Mouse (Mus musculus): Measurements from ENCODE around the gene Olfr893. TPM values are rescaled to one million over a fixed set of nuclear protein-coding genes. Genes with fewer than 3 reads are reported as not detected.

The Olfr893 gene
- polyA plus RNA-seq (2021; fragmentation: Nextera tagmentation), result not detected in 2 replicates
- long read RNA-seq, experiment 1, result 0 reads
- long read RNA-seq, experiment 2, result 0 reads

DNA sequence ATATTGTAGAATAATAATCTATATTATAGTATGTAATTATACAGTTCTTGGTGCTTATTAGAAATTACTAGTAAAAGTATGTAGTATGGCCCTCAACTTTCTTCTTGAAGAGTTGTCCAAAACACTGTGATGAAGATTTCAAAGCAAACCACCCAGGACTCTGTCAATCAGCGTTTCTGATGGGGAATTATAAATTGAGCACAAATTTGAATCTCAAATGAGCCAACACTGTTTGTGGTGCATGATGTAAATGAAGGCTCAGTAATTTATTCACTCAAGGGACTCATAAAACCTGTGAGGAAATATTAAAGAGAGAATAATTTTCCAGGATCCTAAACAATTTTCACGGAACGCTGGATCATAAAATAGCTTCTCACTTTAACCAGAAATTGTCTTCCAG lies at the start of gene Olfr893:
Gene Olfr893 (plus strand): TSS at position 301 of the 400 bp plus-strand sequence.

DNA sequence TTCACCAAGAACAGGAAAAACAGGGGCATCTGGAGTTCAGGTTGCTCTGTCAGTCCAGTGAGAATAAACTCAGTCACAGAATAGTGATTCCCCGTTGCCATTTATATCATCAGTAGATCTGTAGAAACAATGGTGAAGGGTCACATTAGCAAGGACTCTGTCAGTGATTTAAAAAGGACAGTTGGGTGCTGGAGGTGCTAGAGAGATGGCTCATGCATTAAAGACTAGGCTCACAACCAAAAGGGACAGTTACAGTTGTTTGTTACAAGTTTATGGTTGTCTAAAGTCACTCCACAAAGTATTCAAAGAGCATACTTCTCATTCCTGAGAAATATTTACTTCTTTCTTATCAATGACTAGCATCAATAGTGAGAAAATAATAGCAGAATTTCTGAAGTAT lies 27.4 kb upstream of the Olfr893 start, which contains the start of gene Olfr891:
Gene Olfr891 (minus strand): TSS at position 101 of the 400 bp plus-strand sequence.

DNA sequence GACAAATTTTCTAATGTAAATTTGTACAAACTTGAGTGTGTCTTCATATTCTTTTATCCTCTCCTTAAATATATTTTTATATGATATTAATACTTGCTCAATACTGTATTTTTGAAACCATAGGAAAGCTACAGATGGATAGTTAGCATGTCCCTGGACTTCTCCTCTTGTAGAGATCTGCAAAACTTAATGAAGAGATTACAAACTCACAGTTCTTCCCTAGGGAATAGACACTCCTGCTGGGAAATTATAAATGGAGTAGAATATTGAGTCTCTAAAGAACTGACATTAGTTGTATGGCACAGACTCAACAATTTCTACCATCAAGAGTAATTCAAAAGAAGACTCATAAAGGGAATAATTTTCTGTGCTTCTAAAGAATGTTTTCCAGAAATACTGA lies 9.6 kb downstream of the Olfr893 start, which contains the start of gene Olfr894:
Gene Olfr894 (plus strand): TSS at position 301 of the 400 bp plus-strand sequence.

DNA sequence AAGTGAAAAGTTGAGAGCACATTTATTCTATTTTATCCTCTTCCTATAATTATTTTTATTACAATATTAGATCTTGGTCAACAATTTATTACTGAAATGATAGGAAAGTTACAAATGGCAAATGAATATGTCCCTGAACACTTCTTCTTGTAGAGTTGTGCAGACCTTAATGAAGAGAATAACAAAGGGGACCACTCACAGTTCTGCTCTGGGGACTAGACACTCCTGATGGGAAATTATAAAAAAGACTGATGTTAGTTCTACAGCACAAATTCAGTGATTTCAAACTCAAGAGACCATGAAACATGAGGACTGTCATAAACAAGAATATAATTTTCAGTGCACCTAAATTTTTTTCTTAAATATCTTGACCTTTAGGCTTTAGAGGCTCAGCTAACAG lies 44.3 kb downstream of the Olfr893 start, which contains the start of gene Olfr143:
Gene Olfr143 (plus strand): TSS at position 301 of the 400 bp plus-strand sequence.

Other genes starting within 250 kb of the Olfr893 start
- gene Olfr881, start 216.5 kb upstream of the Olfr893 start, polyA plus RNA-seq (2021; fragmentation: Nextera tagmentation), result not detected in 2 replicates
- gene Olfr883, start 182.6 kb upstream of the Olfr893 start, polyA plus RNA-seq (2021; fragmentation: Nextera tagmentation), result not detected in 2 replicates
- not detected in 2 replicates for gene Olfr884, start 161.8 kb upstream of the Olfr893 start, polyA plus RNA-seq (2021; fragmentation: Nextera tagmentation)
- not detected in 2 replicates for gene Olfr885, start 147.0 kb upstream of the Olfr893 start, polyA plus RNA-seq (2021; fragmentation: Nextera tagmentation)
- not detected in 2 replicates for gene Olfr887, start 124.3 kb upstream of the Olfr893 start, polyA plus RNA-seq (2021; fragmentation: Nextera tagmentation)
- not detected in 2 replicates for gene Olfr888, start 100.2 kb upstream of the Olfr893 start, polyA plus RNA-seq (2021; fragmentation: Nextera tagmentation)
- gene Olfr889, start 93.2 kb upstream of the Olfr893 start, polyA plus RNA-seq (2021; fragmentation: Nextera tagmentation), result 0.15 TPM in 2 replicates
- gene Olfr890, start 65.8 kb upstream of the Olfr893 start, polyA plus RNA-seq (2021; fragmentation: Nextera tagmentation), result not detected in 2 replicates
- not detected in 2 replicates for gene Olfr891, start 27.5 kb upstream of the Olfr893 start, polyA plus RNA-seq (2021; fragmentation: Nextera tagmentation)
- gene Olfr894, start 9.7 kb downstream of the Olfr893 start, polyA plus RNA-seq (2021; fragmentation: Nextera tagmentation), result not detected in 2 replicates
- not detected in 2 replicates for gene Olfr143, start 44.4 kb downstream of the Olfr893 start, polyA plus RNA-seq (2021; fragmentation: Nextera tagmentation)
- not detected in 2 replicates for gene Olfr895, start 59.5 kb downstream of the Olfr893 start, polyA plus RNA-seq (2021; fragmentation: Nextera tagmentation)
- gene Olfr896-ps1, start 82.7 kb downstream of the Olfr893 start, polyA plus RNA-seq (2021; fragmentation: Nextera tagmentation), result not detected in 2 replicates
- not detected in 2 replicates for gene Olfr25, start 120.7 kb downstream of the Olfr893 start, polyA plus RNA-seq (2021; fragmentation: Nextera tagmentation)
- gene Olfr898, start 140.0 kb downstream of the Olfr893 start, polyA plus RNA-seq (2021; fragmentation: Nextera tagmentation), result not detected in 2 replicates
- gene Olfr250, start 158.5 kb downstream of the Olfr893 start, polyA plus RNA-seq (2021; fragmentation: Nextera tagmentation), result not detected in 2 replicates
- not detected in 2 replicates for gene Olfr251, start 168.7 kb downstream of the Olfr893 start, polyA plus RNA-seq (2021; fragmentation: Nextera tagmentation)
- gene Olfr147, start 193.3 kb downstream of the Olfr893 start, polyA plus RNA-seq (2021; fragmentation: Nextera tagmentation), result not detected in 2 replicates
- not detected in 2 replicates for gene Olfr901, start 221.1 kb downstream of the Olfr893 start, polyA plus RNA-seq (2021; fragmentation: Nextera tagmentation)
- gene Olfr902, start 239.3 kb downstream of the Olfr893 start, polyA plus RNA-seq (2021; fragmentation: Nextera tagmentation), result not detected in 2 replicates

Measured in layer of hippocampus, adult 6 months (tissue).